Mouse (Mus musculus): ENCODE results near the gene Tex12. TPM values are rescaled to one million over a fixed set of nuclear protein-coding genes. Genes with fewer than 3 reads are reported as not detected.

The Tex12 gene
- polyA plus RNA-seq, 1 experiment from 2014 or later, result 0.28 TPM

- no peak overlapping the region for H3K9ac ChIP-seq (ENCODE audit: low read depth, low read length)
- no peaks in the 10 kb centered on the region for H3K4me1 ChIP-seq (ENCODE audit: control insufficient read depth, insufficient read depth, low read length)
- H3K4me2 ChIP-seq (ENCODE audit: low read length), result no peak overlapping the region
- no peaks in the 10 kb centered on the region for H3K36me3 ChIP-seq (ENCODE audit: control insufficient read depth, insufficient read depth, low read length)
- ATAC-seq, result no peak
- no peaks in the 10 kb centered on the region for H3K9me3 ChIP-seq (replicated peaks; ENCODE audit: control insufficient read depth, low read length, poor library complexity, severe bottlenecking)
- H3K27me3 ChIP-seq (ENCODE audit: control insufficient read depth, insufficient read depth, low read depth, low read length), result no peaks in the 10 kb centered on the region
- H3K4me3 ChIP-seq (ENCODE audit: low read depth, low read length), result no peak overlapping the region
- WGBS, result 80% methylated on average over 4 of the region's 4 CpGs
- no peak overlapping the region for H3K27ac ChIP-seq (ENCODE audit: low read length)
Measured at GRCm38 (mm10) chr9:50565940-50566339, 4.8 kb upstream of the Tex12 start.

- H3K4me2 ChIP-seq (ENCODE audit: low read length), result no peak overlapping the region
- no peak for ATAC-seq
- 81% methylated on average over 7 of the region's 7 CpGs for WGBS
- no peak overlapping the region for H3K9ac ChIP-seq (ENCODE audit: low read depth, low read length)
- no peak overlapping the region for H3K4me3 ChIP-seq (ENCODE audit: low read depth, low read length)
- H3K9me3 ChIP-seq (replicated peaks; ENCODE audit: control insufficient read depth, low read length, poor library complexity, severe bottlenecking), result no peaks in the 10 kb centered on the region
- H3K36me3 ChIP-seq (ENCODE audit: control insufficient read depth, insufficient read depth, low read length), result no peaks in the 10 kb centered on the region
- H3K27ac ChIP-seq (ENCODE audit: low read length), result no peak overlapping the region
- no peaks in the 10 kb centered on the region for H3K4me1 ChIP-seq (ENCODE audit: control insufficient read depth, insufficient read depth, low read length)
- no peaks in the 10 kb centered on the region for H3K27me3 ChIP-seq (ENCODE audit: control insufficient read depth, insufficient read depth, low read depth, low read length)
Measured at GRCm38 (mm10) chr9:50565173-50565572, 4.0 kb upstream of the Tex12 start.

- no peaks in the 10 kb centered on the region for H3K4me1 ChIP-seq (ENCODE audit: control insufficient read depth, insufficient read depth, low read length)
- no peak overlapping the region for H3K27ac ChIP-seq (ENCODE audit: low read length)
- no peak overlapping the region for H3K4me2 ChIP-seq (ENCODE audit: low read length)
- 84% methylated on average over 2 of the region's 2 CpGs for WGBS
- no peaks in the 10 kb centered on the region for H3K27me3 ChIP-seq (ENCODE audit: control insufficient read depth, insufficient read depth, low read depth, low read length)
- ATAC-seq, result no peak
- H3K36me3 ChIP-seq (ENCODE audit: control insufficient read depth, insufficient read depth, low read length), result no peaks in the 10 kb centered on the region
- H3K4me3 ChIP-seq (ENCODE audit: low read depth, low read length), result no peak overlapping the region
- no peak overlapping the region for H3K9ac ChIP-seq (ENCODE audit: low read depth, low read length)
- no peaks in the 10 kb centered on the region for H3K9me3 ChIP-seq (replicated peaks; ENCODE audit: control insufficient read depth, low read length, poor library complexity, severe bottlenecking)
Measured at GRCm38 (mm10) chr9:50561918-50562360, 814 bp upstream of the Tex12 start.

GRCm38 (mm10) chr9:50555094-50555446 is 6.1 kb downstream of the Tex12 start, which contains the start of gene Bco2:
TSS of gene Bco2 (minus strand) at chr9:50555181.
- H3K9me3 ChIP-seq (replicated peaks; ENCODE audit: control insufficient read depth, low read length, poor library complexity, severe bottlenecking), result no peaks in the 10 kb centered on the region
- H3K4me2 ChIP-seq (ENCODE audit: low read length), result peak within 1 kb of the TSS; percentile 59
- peak within 1 kb of the TSS; percentile 85 for H3K27ac ChIP-seq (ENCODE audit: low read length)
- H3K9ac ChIP-seq (ENCODE audit: low read depth, low read length), result peak within 1 kb of the TSS; percentile 62
- ATAC-seq, result peak; percentile 54
- peak within 1 kb of the TSS; percentile 36 for H3K4me3 ChIP-seq (ENCODE audit: low read depth, low read length)
- no peaks in the 10 kb centered on the region for H3K27me3 ChIP-seq (ENCODE audit: control insufficient read depth, insufficient read depth, low read depth, low read length)
- H3K36me3 ChIP-seq (ENCODE audit: control insufficient read depth, insufficient read depth, low read length), result no peaks in the 10 kb centered on the region
- peaks cover 9% of the 10 kb centered on the region; the same call in 1 of the 2 replicates for H3K4me1 ChIP-seq (ENCODE audit: control insufficient read depth, insufficient read depth, low read length)
- 6% methylated on average over 2 of the region's 2 CpGs for WGBS

- peak; percentile 97 for ATAC-seq
- Histone ChIP-seq H3K27ac (ENCODE audit: low read length) (peak within 1 kb of the TSS; percentile 85), H3K27me3 (ENCODE audit: control insufficient read depth, insufficient read depth, low read depth, low read length) (no peaks in the 10 kb centered on the region), H3K9me3 (replicated peaks; ENCODE audit: control insufficient read depth, low read length, poor library complexity, severe bottlenecking) (no peaks in the 10 kb centered on the region), H3K36me3 (ENCODE audit: control insufficient read depth, insufficient read depth, low read length) (no peaks in the 10 kb centered on the region), H3K4me3 (ENCODE audit: low read depth, low read length) (peak within 1 kb of the TSS; percentile 36), H3K4me1 (ENCODE audit: control insufficient read depth, insufficient read depth, low read length) (peaks cover 9% of the 10 kb centered on the region; the same call in 1 of the 2 replicates), H3K9ac (ENCODE audit: low read depth, low read length) (peak within 1 kb of the TSS; percentile 62), H3K4me2 (ENCODE audit: low read length) (peak within 1 kb of the TSS; percentile 59)
- WGBS, result 17% methylated on average over 12 of the region's 12 CpGs
Measured at GRCm38 (mm10) chr9:50554241-50555093, 6.7 kb downstream of the Tex12 start, which contains the start of gene Il18. TSS of gene Il18 (plus strand) at chr9:50554827.

- Histone ChIP-seq H3K4me2 (ENCODE audit: low read length) (no peak overlapping the region), H3K4me1 (ENCODE audit: control insufficient read depth, insufficient read depth, low read length) (peaks cover 9% of the 10 kb centered on the region; the same call in 1 of the 2 replicates), H3K9ac (ENCODE audit: low read depth, low read length) (no peak overlapping the region), H3K9me3 (replicated peaks; ENCODE audit: control insufficient read depth, low read length, poor library complexity, severe bottlenecking) (no peaks in the 10 kb centered on the region), H3K27ac (ENCODE audit: low read length) (no peak overlapping the region), H3K36me3 (ENCODE audit: control insufficient read depth, insufficient read depth, low read length) (no peaks in the 10 kb centered on the region), H3K27me3 (ENCODE audit: control insufficient read depth, insufficient read depth, low read depth, low read length) (no peaks in the 10 kb centered on the region), H3K4me3 (ENCODE audit: low read depth, low read length) (no peak overlapping the region)
- WGBS, result 71% methylated on average over 2 of the region's 2 CpGs
- ATAC-seq, result no peak
Measured at GRCm38 (mm10) chr9:50553547-50553946, 7.6 kb downstream of the Tex12 start.

- 90% methylated on average over 5 of the region's 5 CpGs for WGBS
- Histone ChIP-seq H3K27ac (ENCODE audit: low read length) (no peak overlapping the region), H3K4me1 (ENCODE audit: control insufficient read depth, insufficient read depth, low read length) (peaks cover 9% of the 10 kb centered on the region; the same call in 1 of the 2 replicates), H3K36me3 (ENCODE audit: control insufficient read depth, insufficient read depth, low read length) (no peaks in the 10 kb centered on the region), H3K4me2 (ENCODE audit: low read length) (no peak overlapping the region), H3K9ac (ENCODE audit: low read depth, low read length) (no peak overlapping the region), H3K27me3 (ENCODE audit: control insufficient read depth, insufficient read depth, low read depth, low read length) (no peaks in the 10 kb centered on the region), H3K9me3 (replicated peaks; ENCODE audit: control insufficient read depth, low read length, poor library complexity, severe bottlenecking) (no peaks in the 10 kb centered on the region), H3K4me3 (ENCODE audit: low read depth, low read length) (no peak overlapping the region)
- no peak for ATAC-seq
Measured at GRCm38 (mm10) chr9:50552206-50552605, 8.9 kb downstream of the Tex12 start.

GRCm38 (mm10) chr9:50548936-50549335 is 12.2 kb downstream of the Tex12 start:
- no peak for ATAC-seq
- H3K27me3 ChIP-seq (ENCODE audit: control insufficient read depth, insufficient read depth, low read depth, low read length), result no peaks in the 10 kb centered on the region
- 88% methylated on average over 4 of the region's 4 CpGs for whole genome bisulfite sequencing
- no peak overlapping the region for H3K4me3 ChIP-seq (ENCODE audit: low read depth, low read length)
- no peaks in the 10 kb centered on the region for H3K4me1 ChIP-seq (ENCODE audit: control insufficient read depth, insufficient read depth, low read length)
- no peaks in the 10 kb centered on the region for H3K36me3 ChIP-seq (ENCODE audit: control insufficient read depth, insufficient read depth, low read length)
- H3K9me3 ChIP-seq (replicated peaks; ENCODE audit: control insufficient read depth, low read length, poor library complexity, severe bottlenecking), result no peaks in the 10 kb centered on the region
- H3K4me2 ChIP-seq (ENCODE audit: low read length), result no peak overlapping the region
- H3K9ac ChIP-seq (ENCODE audit: low read depth, low read length), result no peak overlapping the region
- H3K27ac ChIP-seq (ENCODE audit: low read length), result no peak overlapping the region

- Histone ChIP-seq H3K4me1 (ENCODE audit: control insufficient read depth, insufficient read depth, low read length) (no peaks in the 10 kb centered on the region), H3K36me3 (ENCODE audit: control insufficient read depth, insufficient read depth, low read length) (no peaks in the 10 kb centered on the region), H3K4me2 (ENCODE audit: low read length) (no peak overlapping the region), H3K27ac (ENCODE audit: low read length) (no peak overlapping the region), H3K27me3 (ENCODE audit: control insufficient read depth, insufficient read depth, low read depth, low read length) (no peaks in the 10 kb centered on the region), H3K4me3 (ENCODE audit: low read depth, low read length) (no peak overlapping the region), H3K9ac (ENCODE audit: low read depth, low read length) (no peak overlapping the region), H3K9me3 (replicated peaks; ENCODE audit: control insufficient read depth, low read length, poor library complexity, severe bottlenecking) (no peaks in the 10 kb centered on the region)
- 58% methylated on average over 5 of the region's 5 CpGs for WGBS
- ATAC-seq, result no peak
Measured at GRCm38 (mm10) chr9:50547859-50548478, 13.2 kb downstream of the Tex12 start.
